Mouse (Mus musculus) kidney, postnatal 0 days (tissue): ENCODE measurements around the gene Pimreg. TPM values are rescaled to one million over a fixed set of nuclear protein-coding genes. Genes with fewer than 3 reads are reported as not detected.
A peak's percentile ranks its signal among the peaks of the same experiment; 100 is the strongest.

Experiments
- ATAC-seq: fragments of 200-750 bp; cut with Nextera tagmentation; replicated peaks from 2 replicates; pipeline ENCODE4 v1.8.0; 2017; ENCODE audit warnings: low read depth, moderate number of reproducible peaks, moderate TSS enrichment, moderate library complexity; ENCODE audit not compliant: low FRiP score
- DNase-seq: peaks from one replicate; pipeline ENCODE4 v3.0.0-alpha.2; 2016; ENCODE audit warnings: low spot score
- H3K27ac ChIP-seq: fragments of 300-500 bp; sonication (generic); 2 replicates; pipeline ENCODE4 v1.5.1; 2014; ENCODE audit warnings: mild to moderate bottlenecking
- H3K27me3 ChIP-seq: fragments of 300-500 bp; sonication (generic); 2 replicates; pipeline ENCODE4 v1.6.1; 2014; ENCODE audit warnings: low read length, mixed read lengths; ENCODE audit not compliant: insufficient read depth
- H3K36me3 ChIP-seq: fragments of 300-500 bp; sonication (generic); 2 replicates; pipeline ENCODE4 v1.6.1; 2014; ENCODE audit warnings: low read length, mixed read lengths; ENCODE audit not compliant: insufficient read depth
- H3K4me1 ChIP-seq: fragments of 300-500 bp; sonication (generic); replicated peaks from 2 replicates; pipeline ENCODE4 v1.6.1; 2014; ENCODE audit warnings: antibody characterized with exemption, low read length, mixed read lengths; ENCODE audit not compliant: insufficient read depth
- H3K4me2 ChIP-seq: fragments of 300-500 bp; sonication (generic); 2 replicates; pipeline ENCODE4 v1.6.1; 2014; ENCODE audit warnings: mild to moderate bottlenecking, low read length, moderate library complexity, mixed read lengths
- H3K4me3 ChIP-seq: fragments of 300-500 bp; sonication (generic); replicated peaks from 2 replicates; pipeline ENCODE4 v1.5.1; 2014; ENCODE audit warnings: low read depth, low read length
- H3K9ac ChIP-seq: fragments of 300-500 bp; sonication (generic); 2 replicates; pipeline ENCODE4 v1.6.1; 2014; ENCODE audit warnings: low read depth, low read length
- H3K9me3 ChIP-seq: fragments of 300-500 bp; sonication (generic); replicated peaks from 2 replicates; pipeline ENCODE4 v1.6.1; 2016; ENCODE audit warnings: low read length, inconsistent platforms, mixed read lengths
- CTCF ChIP-seq: IDR thresholded peaks from 2 replicates; pipeline ENCODE4 v1.5.1; 2016; ENCODE audit warnings: antibody characterized with exemption, low read depth, mild to moderate bottlenecking, moderate library complexity
- WGBS: fragments of 180-500 bp; shearing (Covaris S2); extraction: QIAGEN DNeasy Blood & Tissue Kit; methylation state at CpG from one replicate; pipeline ENCODE4 v1.1.7; 2014; 5-methylcytosine and 5-hydroxymethylcytosine counted together
- polyA plus RNA-seq: library from polyadenylated mRNA; unstranded; fragments of >200 nt; fragmentation: Nextera tagmentation; extraction: Ambion mirVana; gene quantifications from 2 replicates; pipeline ENCODE4 v1.2.1, GENCODE M21; 2015

The Pimreg gene
- polyA plus RNA-seq, 1 experiment from 2014 or later: 58.1 TPM

GRCm38 (mm10) chr11:72037996-72038395 is 3.8 kb upstream of the Pimreg start:
- no peak overlapping the region for H3K4me3 ChIP-seq
- H3K9me3 ChIP-seq: no peaks in the 10 kb centered on the region
- no peaks in the 10 kb centered on the region for H3K36me3 ChIP-seq
- TF ChIP-seq CTCF: peak; percentile 90
- DNase-seq (peak; percentile 83), ATAC-seq (no peak)
- H3K4me1 ChIP-seq: peaks cover 8% of the 10 kb centered on the region
- H3K27ac ChIP-seq: no peak overlapping the region
- no peak overlapping the region for H3K9ac ChIP-seq
- 1% methylated on average over 4 of the region's 4 CpGs for WGBS
- H3K27me3 ChIP-seq: no peaks in the 10 kb centered on the region
- H3K4me2 ChIP-seq: no peak overlapping the region

- no peak overlapping the region for H3K4me2 ChIP-seq
Measured at GRCm38 (mm10) chr11:72039599-72040386, 2.0 kb upstream of the Pimreg start.

GRCm38 (mm10) chr11:72041290-72041767 is 503 bp upstream of the Pimreg start:
- 0 out of 2 replicates have a peak, but pooled peaks cover 4% of the 10 kb centered on the region for H3K36me3 ChIP-seq
- H3K4me2 ChIP-seq: peak overlapping the region; percentile 96
- DNase-seq: peak; percentile 15
- H3K27me3 ChIP-seq: no peaks in the 10 kb centered on the region
- H3K4me3 ChIP-seq: peak overlapping the region; percentile 63
- no peaks in the 10 kb centered on the region for H3K9me3 ChIP-seq
- TF ChIP-seq CTCF: no peak
- 14% methylated on average over 6 of the region's 6 CpGs for WGBS
- peak overlapping the region; percentile 50; the same call in 1 of the 2 replicates for H3K9ac ChIP-seq
- peaks cover 16% of the 10 kb centered on the region for H3K4me1 ChIP-seq
- ATAC-seq: no peak
- H3K27ac ChIP-seq: no peak overlapping the region

More at GRCm38 (mm10) chr11:72039599-72040386, 2.0 kb upstream of the Pimreg start:
- H3K36me3 ChIP-seq: no peaks in the 10 kb centered on the region
- no peak for DNase-seq
- ATAC-seq: no peak
- H3K4me1 ChIP-seq: peaks cover 16% of the 10 kb centered on the region
- WGBS: 41% methylated on average over 16 of the region's 16 CpGs
- no peak for TF ChIP-seq CTCF
- no peak overlapping the region for H3K4me3 ChIP-seq
- H3K27ac ChIP-seq: no peak overlapping the region
- H3K27me3 ChIP-seq: no peaks in the 10 kb centered on the region
- no peaks in the 10 kb centered on the region for H3K9me3 ChIP-seq
- H3K9ac ChIP-seq: no peak overlapping the region

GRCm38 (mm10) chr11:72042631-72043030 is 799 bp downstream of the Pimreg start:
- WGBS: under 1% methylated on average over 14 of the region's 14 CpGs
- H3K9ac ChIP-seq: peak overlapping the region; percentile 50
- no peak for TF ChIP-seq CTCF

GRCm38 (mm10) chr11:72044231-72044630 is 2.4 kb downstream of the Pimreg start:
- WGBS: 85% methylated on average over 3 of the region's 3 CpGs
- no peak overlapping the region for H3K4me3 ChIP-seq

More at GRCm38 (mm10) chr11:72042631-72043030, 799 bp downstream of the Pimreg start:
- DNase-seq: no peak
- no peak for ATAC-seq
- Histone ChIP-seq H3K36me3 (0 out of 2 replicates have a peak, but pooled peaks cover 7% of the 10 kb centered on the region), H3K9me3 (no peaks in the 10 kb centered on the region), H3K4me3 (peak overlapping the region; percentile 63), H3K4me1 (peaks cover 16% of the 10 kb centered on the region), H3K27ac (no peak overlapping the region), H3K4me2 (peak overlapping the region; percentile 96), H3K27me3 (no peaks in the 10 kb centered on the region)

GRCm38 (mm10) chr11:72048730-72049129 is 6.9 kb downstream of the Pimreg start:
- no peak for TF ChIP-seq CTCF
- 0 out of 2 replicates have a peak, but pooled peaks cover 7% of the 10 kb centered on the region for H3K36me3 ChIP-seq
- no peak overlapping the region for H3K27ac ChIP-seq

More at GRCm38 (mm10) chr11:72044231-72044630, 2.4 kb downstream of the Pimreg start:
- H3K9ac ChIP-seq: no peak overlapping the region
- H3K27ac ChIP-seq: no peak overlapping the region
- no peaks in the 10 kb centered on the region for H3K9me3 ChIP-seq
- peaks cover 16% of the 10 kb centered on the region for H3K4me1 ChIP-seq
- H3K36me3 ChIP-seq: 0 out of 2 replicates have a peak, but pooled peaks cover 7% of the 10 kb centered on the region
- DNase-seq (no peak), ATAC-seq (no peak)
- no peaks in the 10 kb centered on the region for H3K27me3 ChIP-seq
- no peak for TF ChIP-seq CTCF
- peak overlapping the region; percentile 96 for H3K4me2 ChIP-seq

More at GRCm38 (mm10) chr11:72048730-72049129, 6.9 kb downstream of the Pimreg start:
- Histone ChIP-seq H3K4me3 (no peak overlapping the region), H3K4me1 (peaks cover 15% of the 10 kb centered on the region), H3K27me3 (no peaks in the 10 kb centered on the region; the same call in 1 of the 2 replicates), H3K4me2 (no peak overlapping the region), H3K9ac (no peak overlapping the region), H3K9me3 (no peaks in the 10 kb centered on the region)
- ATAC-seq: no peak
- DNase-seq: no peak
- WGBS: 75% methylated on average over 6 of the region's 6 CpGs
